Mouse (Mus musculus) cerebellum, adult 2 months (tissue): ENCODE data around the gene Shank3.

Experiments used
- CTCF ChIP-seq: fragments of 200-500 bp; IDR thresholded peaks from 2 replicates; pipeline ENCODE4 v1.5.1; 2011; ENCODE audit warnings: low read depth, mild to moderate bottlenecking, control low read depth, low read length, moderate library complexity, borderline replicate concordance; ENCODE audit not compliant: insufficient read depth
- POLR2A ChIP-seq: fragments of 200-500 bp; IDR thresholded peaks from 2 replicates; pipeline ENCODE4 v1.6.1; 2011; ENCODE audit warnings: low read length, control low read depth, borderline replicate concordance; ENCODE audit not compliant: insufficient read depth

DNA sequence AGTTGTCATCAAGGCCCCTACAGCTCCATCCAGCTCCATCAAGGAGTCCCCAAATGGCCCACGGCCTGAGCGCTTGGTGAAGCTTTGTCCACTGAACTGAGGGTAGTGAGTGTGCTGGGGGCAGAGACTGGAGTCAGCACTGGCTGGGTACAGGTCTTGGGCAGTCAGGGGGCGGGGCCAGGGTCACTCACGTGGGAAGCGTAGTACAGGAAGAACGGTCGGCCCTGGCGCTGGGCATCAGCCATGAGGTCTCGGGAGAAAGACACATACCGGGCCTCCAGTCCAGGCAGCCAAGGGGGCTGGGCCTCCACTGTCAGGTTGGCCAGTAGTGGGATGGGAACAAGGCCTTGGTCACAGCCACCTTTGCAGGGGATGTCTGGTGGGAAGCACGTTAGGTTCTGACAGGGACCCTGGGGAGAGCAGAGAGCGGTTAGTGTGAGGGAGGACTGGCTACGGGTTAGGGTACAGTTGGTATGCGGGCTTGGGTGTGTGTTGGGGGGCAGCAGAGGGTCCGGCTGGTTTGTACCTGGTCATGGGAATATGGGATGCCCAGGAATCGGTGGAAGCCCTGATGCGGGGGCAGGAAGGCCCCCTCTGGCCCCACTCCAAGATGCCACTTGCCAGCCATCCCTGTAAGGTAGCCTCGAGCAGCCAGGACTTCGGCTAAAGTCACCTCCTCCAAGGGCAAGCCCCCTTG lies 24.7 kb upstream of the Shank3 start:
- TF ChIP-seq CTCF = no peak
- TF ChIP-seq POLR2A = no peak
